Mouse (Mus musculus): Measurements from ENCODE around the gene Rnf150.

Rnf150 gene

DNA sequence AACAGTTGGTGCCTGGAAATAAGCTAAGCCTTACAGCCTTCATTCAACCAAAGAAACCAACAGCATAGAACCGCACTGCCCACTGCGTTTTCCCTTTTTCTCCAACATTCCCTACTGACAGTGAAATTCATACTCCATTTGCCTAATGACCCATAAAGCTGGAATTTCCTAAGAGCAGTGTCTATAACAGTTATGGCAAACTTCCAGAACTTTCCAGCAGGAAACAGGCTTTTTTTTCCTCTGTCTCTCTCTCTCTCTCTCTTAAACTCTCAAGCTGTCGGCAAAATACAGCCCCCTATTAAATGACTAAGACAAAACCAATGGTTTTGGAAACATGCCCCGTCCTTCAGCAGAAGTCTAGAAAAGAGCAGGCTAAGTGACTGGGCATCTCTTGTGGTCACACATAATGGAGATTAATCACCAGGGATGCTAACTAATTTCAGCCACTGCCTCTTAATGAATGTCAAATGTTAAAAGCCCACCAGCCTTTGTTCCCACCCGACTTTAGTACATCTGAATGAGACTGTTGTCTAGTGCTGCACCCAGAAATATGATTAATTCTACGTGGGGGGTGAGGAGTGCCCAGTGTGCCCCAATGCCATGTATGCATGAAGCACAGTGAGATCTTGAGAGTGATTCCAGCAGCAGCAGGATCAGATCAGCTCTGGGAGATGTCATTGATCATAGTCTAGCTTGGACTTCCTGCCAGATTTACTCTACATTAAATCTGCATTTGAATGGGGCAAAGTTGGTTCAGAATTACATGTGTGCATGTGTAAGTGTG, 80.3 kb downstream of the Rnf150 start:
- DNase-seq (ENCODE audit: low read depth) = no peak

DNA sequence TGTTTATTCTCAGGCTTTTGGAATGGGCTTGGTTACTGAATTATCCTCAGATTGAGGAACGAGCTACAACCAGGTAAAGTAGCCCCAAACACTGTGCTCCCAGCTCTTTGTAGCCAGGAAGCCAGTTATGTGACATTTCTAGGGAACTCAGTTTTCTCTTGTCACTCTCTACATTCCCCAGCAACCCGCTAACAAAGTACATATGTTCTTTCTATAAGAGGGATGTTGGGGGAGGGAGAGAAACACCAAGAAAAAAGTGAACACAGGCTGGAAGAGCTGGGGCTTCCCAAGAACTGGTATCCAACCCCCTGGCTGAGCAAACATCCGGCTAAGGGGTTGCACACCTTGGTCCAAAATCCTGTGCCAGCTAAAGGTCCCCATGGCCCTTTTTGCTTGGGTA, 82.7 kb downstream of the Rnf150 start:
- no peak for DNase-seq (ENCODE audit: low read depth)

DNA sequence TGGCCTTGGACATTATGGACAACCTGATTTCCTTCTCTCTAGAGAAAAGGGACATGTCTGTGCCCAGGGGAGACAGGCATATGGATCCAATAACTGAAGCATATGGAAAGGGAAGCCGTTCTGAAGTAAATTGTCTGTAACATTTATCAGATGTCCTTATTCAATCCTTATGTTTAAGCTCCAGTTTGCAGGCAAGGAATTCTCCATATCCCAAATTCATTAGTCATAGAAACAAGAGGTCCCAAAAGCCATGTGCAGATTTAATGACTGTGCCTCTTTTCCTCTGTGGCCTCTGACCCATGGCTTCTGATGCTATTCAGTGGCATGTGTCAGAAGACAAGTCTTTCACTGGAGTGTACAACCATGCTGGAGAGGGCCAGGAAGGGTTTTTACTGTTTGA, 83.5 kb downstream of the Rnf150 start:
- DNase-seq (ENCODE audit: low read depth) = no peak

DNA sequence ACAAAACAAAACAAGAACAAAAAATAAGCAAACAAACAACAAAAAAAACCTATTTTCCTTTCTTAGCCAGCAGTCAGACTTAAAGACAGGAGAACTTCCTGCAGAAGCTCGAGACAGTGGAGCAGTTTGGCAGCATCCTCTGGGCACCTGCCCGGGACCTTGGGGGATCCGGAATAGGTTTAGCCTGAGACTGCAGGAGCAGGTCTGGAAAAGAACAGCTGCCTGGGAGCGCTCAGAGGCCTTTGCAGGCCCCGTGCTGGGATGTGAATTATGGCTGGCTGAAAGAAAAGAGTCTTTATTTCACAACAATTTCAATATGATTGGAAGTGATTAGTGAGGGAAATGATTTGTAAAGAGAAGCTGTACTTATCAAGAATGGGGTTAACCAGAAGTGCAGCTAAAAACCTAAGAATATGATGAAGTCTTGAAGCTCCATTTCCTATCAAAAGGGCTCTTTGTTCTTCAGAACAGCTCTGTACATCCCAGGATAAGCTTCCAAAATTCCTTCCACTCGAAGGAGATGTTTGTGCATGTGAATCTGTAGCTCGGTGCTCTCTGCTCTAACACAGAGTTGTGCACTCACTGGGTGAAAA, 92.1 kb downstream of the Rnf150 start:
- no peak for DNase-seq (ENCODE audit: low read depth)

DNA sequence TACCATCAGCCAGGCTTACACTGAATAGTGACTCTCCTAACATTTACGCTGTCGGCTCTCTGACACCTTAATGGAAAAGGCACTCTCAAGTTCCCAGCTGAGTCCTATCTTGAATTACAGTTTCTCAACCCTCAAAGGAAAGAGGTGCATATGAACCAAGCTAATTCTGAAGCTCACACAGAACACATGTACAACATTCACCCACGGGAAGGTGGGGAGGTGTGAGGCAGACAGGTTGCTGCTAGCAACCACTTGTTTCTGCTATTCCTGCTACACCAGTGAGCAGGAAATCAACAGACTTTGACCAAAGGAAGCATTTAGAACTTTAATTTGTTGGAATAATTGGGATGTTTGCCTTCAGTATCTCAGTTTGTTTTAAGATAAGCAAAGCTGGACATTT, 96.3 kb downstream of the Rnf150 start:
- no peak for DNase-seq (ENCODE audit: low read depth)

DNA sequence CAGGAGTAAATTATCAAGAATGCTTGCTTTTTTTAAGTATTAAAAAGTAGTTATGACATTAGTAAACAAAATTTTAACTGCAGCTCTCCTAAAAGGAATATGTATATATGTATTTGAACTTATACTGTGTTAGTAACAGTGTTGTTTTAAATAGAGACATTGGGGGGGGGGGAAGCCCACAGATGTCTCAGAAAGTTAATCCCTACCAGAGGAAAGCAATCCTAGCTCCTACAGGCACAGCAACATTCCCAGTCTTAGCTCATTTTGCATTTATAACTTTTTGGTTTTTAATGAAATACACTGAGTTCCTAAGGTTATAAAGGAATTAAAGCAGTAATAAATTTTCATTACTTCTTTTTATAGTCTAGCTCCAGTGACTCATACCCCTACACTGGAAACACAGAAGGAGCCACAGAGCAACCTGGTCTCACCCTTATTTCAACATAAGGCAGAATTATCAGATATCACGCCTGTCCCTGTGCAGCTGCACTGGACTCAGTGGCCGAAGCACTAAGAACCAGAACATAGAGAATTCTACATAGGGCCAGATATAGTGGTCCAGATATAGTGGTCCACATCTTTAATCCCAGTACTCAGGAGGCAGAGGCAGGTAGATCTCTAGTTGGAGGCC, 96.9 kb downstream of the Rnf150 start:
- no peak for DNase-seq (ENCODE audit: low read depth)

DNA sequence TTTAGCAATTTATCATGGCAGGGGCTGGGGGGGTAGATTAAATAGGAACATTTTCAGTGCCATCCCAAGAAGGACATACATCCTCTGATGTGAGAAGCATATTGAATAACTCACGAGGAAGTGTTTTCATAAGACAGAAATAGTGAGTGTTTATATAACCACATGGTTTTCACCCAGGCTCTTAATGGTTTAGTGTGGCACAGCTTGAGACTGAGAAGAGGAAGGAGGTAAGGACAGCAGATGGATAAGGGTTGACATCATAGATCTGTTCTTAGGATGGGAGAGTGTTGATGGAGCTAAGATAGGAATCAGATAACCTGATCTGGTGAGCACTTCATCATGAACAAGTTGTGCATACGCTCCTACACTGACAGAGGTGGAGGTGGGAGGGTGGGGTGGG, 101.4 kb downstream of the Rnf150 start:
- DNase-seq (ENCODE audit: low read depth) = no peak

DNA sequence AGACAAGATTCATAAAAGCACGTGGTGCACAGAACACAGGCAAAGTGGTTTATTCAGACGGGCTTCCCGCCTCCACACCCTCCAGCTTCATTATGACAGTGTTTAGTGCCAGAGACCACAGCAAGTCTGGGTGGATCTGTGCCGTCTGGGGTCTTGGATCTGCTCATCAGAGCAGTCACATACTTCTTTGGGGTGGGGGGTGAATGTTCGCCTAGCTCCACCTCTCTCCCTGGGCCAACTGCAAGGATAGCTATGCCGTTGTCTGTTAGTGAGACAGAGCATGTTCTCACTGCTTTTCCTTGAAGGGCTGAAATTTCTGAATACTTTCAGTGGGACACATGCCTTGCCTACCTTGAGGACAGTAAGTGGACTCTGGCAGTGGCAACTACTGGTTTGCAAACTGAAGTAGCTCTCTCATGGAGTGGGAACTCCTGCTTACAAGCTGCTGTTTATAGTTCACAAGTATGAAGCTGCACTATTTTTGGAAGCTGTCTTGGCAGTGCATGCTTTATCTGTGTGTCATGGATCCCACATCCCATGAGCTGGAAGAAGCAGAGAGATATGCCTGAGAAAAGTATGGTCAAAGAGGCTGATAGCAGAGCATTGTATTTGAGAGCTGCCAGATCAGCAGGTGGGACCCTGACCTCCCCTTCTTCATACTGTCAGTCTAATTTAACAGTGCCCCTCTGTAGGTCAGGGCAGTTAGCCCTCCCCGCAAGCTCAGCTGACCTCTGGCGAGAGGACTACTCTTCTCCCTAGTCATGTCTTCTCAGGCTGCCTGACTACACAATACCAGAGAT, 104.9 kb downstream of the Rnf150 start:
- no peak for DNase-seq (ENCODE audit: low read depth)

DNA sequence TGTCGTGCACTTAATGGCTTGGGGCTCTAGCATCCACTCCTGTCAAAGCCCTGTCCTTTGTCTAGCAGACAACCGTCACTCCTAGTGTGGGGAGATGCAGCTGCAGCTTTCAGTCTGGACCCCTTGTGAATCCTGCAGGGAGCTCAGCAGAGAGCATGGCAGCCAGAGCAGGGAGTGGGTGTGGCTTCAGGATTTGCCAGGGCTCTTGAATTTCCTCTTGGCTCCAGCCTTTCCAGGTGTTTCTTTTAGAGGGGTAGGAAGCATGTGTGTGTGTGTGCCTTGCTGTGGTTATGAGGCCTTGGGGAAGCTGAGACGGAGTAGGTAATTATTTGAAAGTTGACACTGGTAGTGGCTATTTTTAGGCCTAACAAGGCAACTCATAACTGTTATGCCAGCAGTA, 106.8 kb downstream of the Rnf150 start:
- DNase-seq (ENCODE audit: low read depth) = no peak

DNA sequence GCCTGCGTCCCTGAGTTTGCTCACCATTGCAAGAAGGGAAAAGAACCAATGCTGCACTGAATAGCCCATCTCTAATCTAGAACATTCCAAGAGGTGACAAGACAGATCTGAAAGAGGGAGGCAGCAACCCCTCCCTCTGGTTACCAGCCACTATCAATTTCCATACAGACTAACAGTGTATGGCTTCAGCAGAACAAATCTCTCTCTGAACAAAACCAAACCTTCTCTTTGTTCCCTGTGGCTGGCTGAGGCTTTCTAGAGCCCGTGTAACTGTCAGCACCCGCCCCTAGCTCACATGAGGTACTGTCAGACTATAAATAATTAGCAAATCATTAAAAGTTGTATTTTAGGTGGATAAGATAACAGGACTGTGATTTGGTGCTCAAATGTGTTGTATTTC, 109.7 kb downstream of the Rnf150 start:
- no peak for DNase-seq (ENCODE audit: low read depth)

DNA sequence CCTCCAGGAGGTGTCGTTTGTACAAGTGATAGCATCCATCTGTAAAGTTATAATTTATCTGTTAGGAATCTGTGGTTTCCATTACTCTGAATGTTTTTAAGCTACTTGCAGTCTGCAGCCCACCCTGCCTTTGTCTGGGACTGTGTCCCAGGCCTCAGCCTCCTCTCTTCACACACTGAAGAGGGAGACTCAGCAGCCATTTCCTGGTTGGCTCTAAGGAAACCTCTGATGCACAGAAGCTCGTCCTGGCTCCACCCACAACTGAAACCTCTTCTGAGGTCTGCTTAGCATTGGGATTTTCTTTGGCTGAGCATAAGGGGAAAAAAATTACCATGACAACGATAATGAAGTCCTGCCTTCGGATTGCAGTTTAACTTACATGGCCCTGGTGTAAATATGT, 110.2 kb downstream of the Rnf150 start:
- DNase-seq (ENCODE audit: low read depth) = no peak

DNA sequence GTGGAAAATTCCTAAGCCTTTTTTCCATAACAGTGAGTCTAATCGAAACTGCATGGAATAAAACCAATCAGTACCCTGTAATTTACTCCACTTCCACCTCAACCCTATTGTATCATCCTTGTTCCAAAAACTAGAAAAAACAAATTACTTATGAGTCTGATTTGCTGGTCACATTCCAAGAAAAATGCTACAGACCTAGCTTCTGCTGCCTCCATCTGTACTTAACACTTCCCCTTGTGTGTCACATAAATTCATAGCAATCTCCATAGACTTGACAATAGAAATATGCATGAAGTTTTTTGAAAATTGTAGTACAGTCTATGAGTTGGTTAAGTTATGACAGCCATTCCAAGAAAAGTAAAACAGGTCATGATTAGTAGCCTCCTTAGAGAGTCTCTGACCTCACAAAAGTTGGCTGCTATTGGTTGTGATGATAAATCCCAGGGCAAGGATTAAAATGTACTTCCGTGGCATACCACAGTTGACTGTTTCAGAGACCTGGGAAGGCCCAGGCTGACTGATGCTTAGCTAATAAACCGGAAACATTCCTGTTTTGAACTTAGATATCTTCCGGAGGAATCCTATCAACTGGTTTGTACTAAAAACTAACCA, 118.2 kb downstream of the Rnf150 start:
- no peak for DNase-seq (ENCODE audit: low read depth)

DNA sequence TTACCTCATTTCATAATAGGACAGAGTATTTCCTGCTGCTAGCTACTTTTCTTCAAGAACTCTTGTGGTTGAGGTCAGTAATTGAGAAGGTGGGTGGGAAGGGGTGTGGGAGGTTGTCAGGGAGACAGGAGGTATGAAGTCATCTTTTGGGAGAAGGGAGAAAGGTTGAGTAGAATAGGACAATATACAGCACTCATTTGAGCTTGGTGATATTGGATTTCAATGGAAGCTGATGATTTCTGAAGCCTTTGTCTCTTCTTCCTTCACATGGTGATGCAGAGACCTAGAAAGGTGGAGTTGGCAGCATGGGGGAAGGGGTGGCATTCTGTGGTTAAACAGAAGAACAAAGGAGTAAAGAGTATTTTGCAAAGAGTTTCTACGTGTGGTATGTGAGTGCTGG, 119.7 kb downstream of the Rnf150 start:
- DNase-seq (ENCODE audit: low read depth) = no peak

DNA sequence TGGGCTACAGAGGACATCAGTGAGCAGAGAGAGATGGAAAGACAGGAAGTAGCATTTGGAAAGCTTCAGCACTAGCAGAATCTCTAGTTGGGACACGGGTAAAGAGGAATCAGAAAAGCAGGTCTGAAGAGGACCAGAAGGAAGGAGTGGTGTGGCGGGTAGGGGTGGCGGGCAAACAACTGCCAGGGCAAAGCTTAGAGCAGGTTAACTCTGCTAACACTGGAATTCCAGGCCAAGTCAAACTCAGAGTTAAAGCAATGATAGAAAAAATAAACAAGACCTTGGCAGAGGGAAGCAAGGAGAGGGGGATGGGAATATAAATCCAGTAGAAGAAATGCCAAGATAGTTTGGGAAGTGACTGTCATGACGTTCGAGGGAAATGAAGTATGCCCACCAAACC, 120.1 kb downstream of the Rnf150 start:
- DNase-seq (ENCODE audit: low read depth) = no peak

DNA sequence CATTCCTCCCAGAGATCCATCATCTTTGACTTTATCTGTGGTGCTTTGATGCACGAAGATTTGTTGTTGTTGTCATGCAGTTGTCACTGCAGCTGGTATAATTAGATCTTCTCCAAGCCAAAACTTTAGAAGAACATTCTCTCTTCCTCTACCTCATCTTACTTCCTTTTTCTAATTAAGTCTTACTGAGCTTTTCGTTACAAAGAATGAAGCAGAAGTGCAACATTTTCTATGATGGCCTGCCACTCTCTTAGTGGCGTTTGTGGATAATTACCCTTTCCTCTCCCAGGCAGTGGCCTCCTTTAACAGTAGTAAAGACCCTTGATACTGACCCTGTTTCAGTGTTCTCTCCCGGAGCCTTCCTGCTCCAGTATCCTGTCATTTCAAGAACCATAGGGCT, 128.9 kb downstream of the Rnf150 start:
- DNase-seq (ENCODE audit: low read depth) = no peak

DNA sequence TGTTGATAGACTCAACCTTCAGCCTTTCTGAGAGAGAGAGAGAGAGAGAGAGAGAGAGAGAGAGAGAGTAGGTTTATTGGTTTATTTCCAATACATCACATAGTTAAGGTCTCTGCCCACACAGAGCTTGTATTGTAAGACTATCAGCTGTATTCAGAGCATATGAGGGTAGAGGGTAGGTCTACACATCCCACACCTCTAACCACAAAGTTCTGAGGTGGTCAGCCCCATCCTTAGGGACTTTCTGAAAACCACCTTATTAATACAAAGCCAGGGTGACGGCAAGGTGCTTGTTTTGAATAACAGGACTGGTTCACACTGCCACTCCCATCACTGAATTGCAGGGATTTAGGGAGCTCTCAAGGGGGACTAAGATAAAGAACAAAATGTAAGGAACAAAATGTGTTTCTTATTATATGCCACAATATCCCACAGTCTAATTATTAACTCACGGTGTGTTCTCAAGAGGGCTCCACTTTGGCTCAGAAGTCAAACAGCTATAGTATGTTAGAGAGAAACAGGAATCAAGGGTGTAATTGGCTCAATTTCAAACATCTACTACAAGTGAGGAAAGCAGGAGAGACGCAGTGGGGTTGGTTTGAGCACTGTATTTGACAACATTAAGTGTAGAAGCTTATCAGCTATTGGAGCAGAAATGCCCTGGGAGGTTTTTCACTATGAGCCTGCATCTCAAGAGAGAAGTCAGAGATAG, 132.7 kb downstream of the Rnf150 start:
- no peak for DNase-seq (ENCODE audit: low read depth)

DNA sequence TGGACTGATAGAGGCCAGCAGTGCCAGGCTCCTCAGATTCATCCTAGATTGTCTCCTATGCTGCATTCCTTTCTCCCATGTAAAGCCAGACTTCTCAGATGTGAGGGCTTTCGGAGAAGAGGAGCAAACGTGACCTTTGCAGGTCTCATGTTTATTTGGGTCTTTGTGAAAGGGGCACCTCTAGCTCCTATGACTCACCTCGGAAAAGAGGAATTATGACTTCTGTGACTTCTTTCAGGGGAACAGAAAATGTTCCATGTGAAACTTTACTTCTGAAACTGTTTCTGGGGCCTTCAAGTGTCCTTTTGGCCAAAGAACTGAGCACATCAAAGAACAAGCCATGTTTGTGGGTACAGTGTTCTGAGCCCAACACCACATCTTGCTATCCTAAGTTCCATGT, 133.7 kb downstream of the Rnf150 start:
- DNase-seq (ENCODE audit: low read depth) = no peak

DNA sequence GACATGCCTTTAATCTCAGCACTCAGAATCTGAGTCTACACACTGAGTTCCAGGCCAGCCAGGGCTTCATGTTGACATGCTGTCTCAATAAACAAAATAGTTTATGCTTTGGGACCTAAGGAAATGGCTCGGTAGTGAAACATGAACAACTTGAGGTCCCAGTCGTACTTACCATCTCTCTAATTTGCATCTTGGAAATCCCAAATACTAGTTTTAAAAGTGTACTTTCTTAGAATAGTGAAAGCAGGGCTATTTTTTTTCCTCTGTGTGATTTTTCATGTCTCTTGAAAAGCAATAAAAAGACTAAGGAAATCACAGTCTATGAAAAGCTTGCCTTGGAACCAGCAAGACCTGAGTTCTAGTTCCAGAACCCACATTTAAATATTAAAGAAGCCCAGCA, 135.6 kb downstream of the Rnf150 start:
- no peak for DNase-seq (ENCODE audit: low read depth)

DNA sequence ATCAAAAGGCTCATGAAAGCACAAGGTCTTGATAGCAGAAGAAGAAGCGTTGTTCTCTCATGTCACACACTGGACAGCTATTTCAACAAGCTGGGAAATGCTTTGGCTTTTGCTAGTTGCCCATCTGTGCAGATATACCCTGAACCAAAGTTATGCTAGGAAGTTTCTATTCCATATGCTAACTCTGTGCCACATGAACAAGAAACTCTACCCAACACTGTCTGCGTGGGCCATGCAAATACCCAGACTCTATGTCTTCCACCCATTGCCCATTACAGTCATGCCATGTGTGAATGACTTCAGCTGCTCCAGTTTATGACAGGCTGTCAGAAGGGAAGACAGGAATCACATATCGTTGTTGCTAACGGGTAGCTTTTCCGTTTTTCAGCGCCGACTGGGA, 140.0 kb downstream of the Rnf150 start:
- no peak for DNase-seq (ENCODE audit: low read depth)

DNA sequence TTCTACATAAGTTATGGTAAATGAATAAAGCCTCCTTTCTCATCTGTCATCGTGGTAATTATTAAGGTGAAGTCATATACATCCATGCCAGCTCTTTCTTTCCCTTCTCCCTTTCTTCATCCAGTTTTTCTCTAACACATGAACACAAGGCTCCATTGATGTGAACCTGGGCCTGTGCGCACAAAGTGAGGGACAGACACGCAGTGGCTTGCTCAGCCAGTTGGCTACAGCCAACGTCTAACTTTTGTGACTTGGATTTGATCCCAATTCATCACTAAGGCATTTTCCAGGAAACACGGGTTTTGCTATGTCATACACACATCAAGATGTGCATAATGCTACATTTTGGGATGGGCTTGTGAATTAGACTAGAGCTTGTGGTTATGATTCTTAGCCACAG, 146.3 kb downstream of the Rnf150 start:
- no peak for DNase-seq (ENCODE audit: low read depth)

DNA sequence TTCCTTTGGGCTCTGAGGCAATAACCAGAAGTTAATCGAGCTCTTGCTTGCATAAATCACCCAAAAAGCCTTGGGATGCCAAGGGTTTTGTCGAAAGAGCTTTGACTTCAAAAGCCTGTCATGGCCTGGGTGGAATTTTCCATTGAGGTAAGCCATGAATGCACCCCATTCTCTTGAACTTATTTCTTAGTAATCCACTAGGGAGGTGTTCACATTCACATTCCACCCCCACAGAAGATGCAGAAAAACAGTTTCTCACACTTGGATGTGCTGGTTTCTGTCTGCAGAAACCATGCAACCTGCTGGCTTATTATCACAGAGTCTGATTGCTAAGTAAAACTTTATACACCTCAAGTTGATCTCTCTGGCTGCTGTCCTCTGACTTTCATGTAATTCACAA, 148.1 kb downstream of the Rnf150 start:
- no peak for DNase-seq (ENCODE audit: low read depth)

DNA sequence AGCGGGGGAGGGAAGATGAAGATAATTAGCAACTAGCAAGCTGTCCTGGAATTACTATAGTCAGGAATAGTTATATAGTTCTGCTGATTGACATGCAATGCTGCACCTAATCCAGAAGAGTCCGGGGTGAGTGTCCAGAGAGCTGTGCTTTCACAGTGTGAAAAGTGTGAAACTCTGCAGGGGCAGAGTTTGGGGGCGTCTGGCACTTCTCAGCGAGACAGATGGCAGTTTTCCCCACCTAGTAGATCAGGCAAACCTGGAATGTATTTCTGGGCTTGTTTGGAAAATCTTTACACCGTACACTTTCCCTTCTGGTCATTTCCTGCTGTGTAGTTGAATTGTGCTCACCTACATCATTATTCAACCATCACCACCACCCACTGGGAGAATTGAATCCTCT, 148.6 kb downstream of the Rnf150 start:
- no peak for DNase-seq (ENCODE audit: low read depth)

All from naive thymus-derived CD4-positive, alpha-beta T cell, adult 2 months (primary cell).